Mouse (Mus musculus) frontal cortex, postnatal 10 days (tissue): ENCODE data around the gene Ralgps1.
"Not testable (repeated sequence)": the region's sequence is repeated elsewhere in the genome, so short reads cannot be mapped to it uniquely, and the experiment has no call there.

ENCODE experiments used
- DNase-seq, 2 experiments: peaks; one replicate each; pipeline ENCODE4 v3.0.0; 2022; ENCODE audit warnings: low spot score in 2 of 2, mixed read lengths in 1 of 2

The Ralgps1 gene

DNA sequence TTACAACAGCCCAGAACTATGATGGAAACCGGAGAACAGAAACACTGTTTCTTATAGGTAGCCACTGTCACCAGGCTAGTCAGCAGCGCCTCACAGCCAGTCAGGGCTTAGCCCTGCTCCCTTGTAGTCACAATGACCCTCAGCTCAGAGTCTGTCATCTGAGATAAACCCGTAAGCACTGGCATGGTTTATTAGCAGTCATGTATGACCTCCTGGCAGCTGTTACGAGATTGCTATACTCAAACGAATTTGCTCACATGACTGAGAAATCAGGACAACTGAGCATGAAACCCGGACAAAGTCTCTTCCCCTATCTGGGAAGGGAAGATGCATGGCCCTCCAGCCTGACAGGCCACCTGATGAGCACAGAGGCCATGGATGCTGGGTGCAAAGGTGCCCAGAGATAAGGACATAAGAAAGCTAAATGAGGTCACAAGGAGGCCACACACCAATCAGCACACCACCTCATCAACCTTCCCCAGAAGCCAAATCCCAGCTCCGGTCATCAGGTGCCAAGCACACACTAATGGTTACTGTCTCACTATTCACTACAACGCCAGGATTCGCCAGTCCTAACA, 10.1 kb downstream of the Ralgps1 start:
- DNase-seq, result no peak

DNA sequence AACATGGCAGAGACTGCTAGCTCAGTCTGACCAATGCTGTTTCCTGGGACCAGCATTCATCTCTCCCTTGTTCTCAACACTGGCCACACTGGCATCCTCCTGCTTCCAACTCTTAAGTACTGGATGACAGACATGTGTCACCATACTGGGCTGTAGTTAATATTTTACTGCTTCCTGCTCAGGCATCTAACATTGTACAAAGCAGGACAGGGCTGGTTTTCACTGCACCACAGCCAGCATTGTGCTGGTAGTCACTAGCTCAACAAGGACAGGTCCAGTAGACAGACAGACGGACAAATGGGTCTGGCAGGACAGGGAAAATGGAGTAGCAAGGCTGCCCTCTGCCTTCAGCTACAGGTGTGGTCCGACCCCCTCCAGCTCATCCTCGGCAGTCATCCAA, 10.7 kb downstream of the Ralgps1 start:
- DNase-seq, result no peak

DNA sequence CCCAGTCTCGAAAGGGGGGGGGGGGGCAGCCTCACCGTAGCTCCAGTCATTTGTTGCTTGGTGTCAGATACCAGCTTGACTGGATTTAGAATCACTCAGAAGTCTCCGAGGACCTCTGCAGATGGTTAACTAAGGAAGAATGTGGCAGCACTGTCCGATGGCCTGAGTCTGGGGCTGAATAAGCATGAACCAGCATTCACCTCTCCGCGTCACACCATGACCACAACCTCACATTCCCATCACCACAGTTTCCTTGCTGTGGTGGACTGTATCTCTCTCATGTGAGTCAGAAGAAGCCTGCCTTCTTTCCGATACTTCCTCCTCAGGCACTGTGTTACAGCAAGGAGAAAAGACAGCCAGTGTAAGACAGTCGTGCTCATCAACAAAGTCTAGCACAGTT, 12.1 kb downstream of the Ralgps1 start:
- no peak for DNase-seq

DNA sequence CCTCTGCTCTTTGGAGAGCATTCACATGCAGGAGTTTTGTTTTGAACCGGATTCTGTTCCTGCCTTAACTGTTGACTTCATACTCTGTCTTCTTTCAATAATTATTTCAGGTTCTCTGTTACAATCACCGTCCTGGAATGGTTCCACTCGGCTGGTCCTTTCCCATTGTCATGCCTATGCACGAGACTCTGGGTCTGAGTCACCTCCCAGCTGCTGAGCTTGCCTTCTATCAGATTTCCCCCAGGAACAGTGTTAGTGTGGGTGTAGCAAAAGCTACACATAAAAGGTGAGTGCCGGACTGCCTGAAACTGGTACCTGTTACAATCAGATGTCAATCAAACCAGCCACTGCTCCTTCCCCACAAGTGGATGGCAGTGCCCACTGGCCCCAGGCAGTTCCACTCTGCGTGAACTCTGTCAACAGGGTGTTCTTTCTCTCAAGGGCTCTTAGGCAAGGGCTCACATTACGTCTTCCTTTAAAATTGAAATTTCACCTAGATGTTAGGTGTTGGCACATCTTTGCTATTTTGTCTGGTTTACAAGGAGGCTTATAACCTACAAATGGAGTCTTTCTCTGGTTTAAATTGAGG, 13.9 kb downstream of the Ralgps1 start:
- DNase-seq, result no peak

DNA sequence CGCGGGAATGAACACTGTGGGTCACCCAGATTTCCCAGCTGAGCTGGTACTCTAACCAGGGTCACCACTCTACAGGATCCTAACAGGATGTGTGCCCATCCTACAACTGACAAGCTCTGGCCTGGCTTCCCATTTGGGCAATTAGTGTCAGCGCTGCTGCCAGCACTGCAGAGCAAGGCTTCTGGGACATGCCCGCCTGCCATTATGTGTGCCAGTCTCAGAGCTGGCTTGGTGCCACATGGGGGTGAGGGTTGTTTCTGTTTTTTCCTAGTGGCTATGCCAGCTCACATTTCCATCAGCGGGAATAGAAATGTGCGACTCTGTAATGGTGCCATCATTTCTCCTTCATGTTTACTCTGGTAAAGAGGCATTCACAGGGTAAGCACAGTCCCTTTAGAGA, 15.7 kb downstream of the Ralgps1 start:
- peak; percentile 83 for DNase-seq

DNA sequence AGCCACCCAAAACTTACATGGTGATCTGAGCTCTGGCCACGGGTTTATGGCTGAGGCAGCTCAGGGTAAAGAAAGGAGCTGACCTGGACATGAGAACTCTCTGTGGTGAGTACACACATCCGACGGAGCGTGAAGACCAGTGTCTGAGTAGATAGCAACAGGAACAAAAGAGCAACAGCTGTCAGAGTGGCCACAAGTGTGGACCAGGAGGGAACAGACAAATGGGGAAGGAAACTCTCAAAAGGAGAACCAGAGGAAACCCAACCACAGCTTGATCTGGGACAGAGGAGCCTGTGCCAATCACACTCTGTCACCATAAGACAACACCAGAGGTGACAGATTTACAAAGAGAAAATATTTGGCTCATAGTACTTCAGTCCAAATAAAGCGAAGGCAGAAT, 17.9 kb downstream of the Ralgps1 start:
- DNase-seq, result no peak

DNA sequence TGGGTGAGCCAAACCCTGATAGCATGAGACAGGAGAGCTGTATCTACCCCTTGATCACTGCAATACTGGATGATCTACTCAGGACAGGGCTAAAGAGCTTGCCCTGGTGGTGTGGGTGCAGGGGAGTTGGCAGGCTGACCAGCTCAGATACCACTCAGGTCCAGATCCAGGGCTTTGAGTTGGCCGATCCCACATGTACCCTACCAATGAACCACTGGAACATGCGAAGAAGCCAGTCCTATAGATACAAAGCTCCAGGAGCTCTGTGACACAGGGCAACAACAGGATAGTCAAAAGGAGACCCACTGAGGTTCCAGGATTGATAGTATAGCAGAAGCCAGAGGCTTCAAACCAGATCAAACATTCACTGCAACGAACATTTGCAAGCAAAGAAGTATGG, 19.8 kb downstream of the Ralgps1 start:
- DNase-seq, result no peak

DNA sequence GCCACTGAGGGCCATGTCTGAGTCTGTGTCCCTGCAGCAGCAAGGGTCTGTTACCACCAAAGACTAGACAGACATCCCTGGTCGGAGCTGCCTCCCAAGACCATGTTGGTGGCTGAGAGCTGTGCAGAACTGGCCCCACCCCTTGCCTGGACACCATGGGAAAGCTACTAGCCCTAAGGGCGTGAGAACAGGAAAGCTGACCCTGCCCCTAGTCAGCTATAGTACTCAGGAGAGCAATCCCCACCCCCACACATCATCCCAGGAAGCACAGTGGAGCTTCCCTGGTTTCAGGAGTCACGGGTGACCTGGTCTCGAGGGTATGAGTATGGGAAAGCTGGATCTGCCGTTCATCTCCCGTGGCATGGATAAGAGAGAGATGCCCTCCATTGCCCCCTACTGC, 20.4 kb downstream of the Ralgps1 start:
- no peak for DNase-seq

DNA sequence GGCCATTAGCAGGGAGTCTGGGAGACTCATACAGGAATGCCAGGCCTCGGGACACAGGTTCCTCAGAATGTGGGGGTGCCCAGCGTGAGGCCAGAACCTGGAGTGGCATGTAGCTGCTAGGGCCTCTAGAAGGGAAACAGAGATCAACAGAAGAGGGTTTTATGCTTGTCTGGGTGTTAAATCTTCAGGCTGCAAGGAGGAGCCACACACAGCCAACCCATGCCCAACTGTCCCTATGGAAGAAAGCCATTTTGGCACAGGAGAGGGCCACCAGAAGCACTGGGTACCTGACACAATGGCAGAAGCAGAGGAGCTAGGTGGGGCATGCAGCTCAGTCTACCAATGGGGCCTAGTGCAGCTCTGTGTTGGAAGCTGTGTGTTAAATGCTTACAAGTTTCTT, 21.7 kb downstream of the Ralgps1 start:
- DNase-seq, result no peak

GRCm38 (mm10) chr2:33349081-33349480, 22.2 kb downstream of the Ralgps1 start:
- DNase-seq, result peak in 1 of 2 experiments; percentile 74

DNA sequence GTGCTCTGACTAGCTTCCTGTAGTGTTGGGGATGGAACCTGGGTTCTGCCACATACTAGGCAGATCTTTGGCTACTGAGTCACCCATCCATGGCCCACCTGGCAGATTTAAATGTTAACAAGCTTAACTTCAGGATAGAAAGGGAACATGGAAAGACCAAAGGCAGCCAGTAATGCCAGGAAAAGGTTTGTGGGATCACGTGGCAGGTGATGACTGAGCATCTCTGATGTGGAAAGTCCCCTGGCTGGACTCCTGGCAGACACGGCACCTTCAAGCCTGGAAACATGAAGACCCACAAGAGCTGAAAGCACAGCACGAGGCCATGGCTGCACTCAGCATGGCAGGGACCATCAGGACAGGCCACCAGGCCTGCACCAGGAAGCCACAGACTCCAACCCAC, 23.0 kb downstream of the Ralgps1 start:
- no peak for DNase-seq

- DNase-seq, result no peak
These were observed 23.7 kb downstream of the Ralgps1 start for GRCm38 (mm10) chr2:33347607-33348006.

DNA sequence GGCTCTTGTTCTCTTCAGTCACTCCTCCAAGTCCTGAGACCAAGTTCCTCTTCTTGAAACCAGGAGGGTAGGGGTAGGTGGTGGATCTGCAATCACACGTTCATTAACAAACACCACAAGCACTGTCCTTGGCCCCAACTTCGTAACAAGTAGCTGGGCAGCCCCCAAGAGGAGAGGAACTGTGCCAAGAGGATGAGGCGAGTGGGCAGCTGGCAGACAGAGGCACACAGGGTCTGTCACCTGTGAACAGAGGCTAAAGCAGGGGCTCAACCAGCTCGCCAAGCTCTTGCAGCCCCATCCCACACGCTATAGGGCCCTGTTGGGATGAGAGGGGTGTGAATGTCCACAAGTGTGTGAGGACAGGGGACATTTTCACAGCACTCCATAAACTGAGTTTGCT, 24.5 kb downstream of the Ralgps1 start:
- no peak for DNase-seq

DNA sequence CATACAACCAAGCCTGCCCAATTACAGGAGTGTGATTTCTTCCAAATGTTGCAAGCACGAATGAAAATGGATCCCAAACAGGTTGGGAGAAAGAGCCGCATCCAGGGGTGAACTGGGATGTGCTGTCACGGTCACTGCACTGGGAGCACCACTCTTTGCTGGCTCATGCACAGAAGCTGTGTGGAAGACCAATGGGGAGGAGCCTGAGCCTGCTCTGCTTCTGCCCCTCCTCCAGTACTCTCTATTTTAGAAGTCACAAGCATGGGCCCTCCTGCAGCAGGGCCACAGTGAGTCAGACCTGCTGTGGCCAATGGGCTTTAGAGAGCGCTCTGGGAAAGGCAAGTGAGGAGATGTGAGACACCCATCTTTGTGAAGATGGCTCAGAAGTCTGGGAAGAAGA, 25.3 kb downstream of the Ralgps1 start:
- no peak for DNase-seq

DNA sequence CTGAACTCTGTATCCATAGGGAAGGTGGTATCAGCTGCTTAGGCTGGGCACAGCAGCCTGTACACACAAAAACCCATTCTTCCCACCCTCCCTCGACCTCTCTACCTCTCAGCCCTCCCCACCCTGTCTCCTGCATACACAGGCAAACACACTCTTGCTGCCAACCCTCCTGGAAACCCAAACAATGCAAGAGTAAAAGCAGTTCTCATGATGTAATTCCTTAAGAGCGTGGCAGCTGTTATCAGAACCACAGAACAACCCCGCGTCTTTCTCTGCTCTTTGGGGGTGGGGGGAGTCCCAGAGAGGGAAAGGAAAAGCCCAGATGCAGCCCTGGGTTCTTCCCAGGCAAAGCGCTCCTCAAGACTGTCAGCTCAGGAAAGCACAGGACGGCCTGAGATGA, 25.8 kb downstream of the Ralgps1 start:
- no peak for DNase-seq

GRCm38 (mm10) chr2:33343413-33343812, 27.9 kb downstream of the Ralgps1 start:
- no peak for DNase-seq

DNA sequence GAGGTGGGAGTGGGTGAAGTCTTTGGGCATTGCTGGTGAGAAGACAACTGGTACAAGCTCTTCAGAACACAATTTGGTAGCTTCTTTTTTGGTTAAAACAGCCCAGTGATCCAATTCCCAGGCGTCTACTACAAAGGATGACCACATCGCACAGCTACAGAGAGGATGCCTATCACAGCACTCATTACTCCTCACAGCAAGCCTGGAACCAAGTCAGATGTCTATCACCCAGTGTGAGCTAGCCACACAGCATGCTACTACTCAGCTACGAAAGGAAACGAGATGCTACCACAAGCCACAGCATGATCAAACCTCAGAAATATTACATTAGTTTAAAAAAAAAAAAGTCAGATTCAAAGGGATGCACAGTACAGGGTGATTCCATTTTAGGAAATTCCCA, 29.1 kb downstream of the Ralgps1 start:
- no peak for DNase-seq

DNA sequence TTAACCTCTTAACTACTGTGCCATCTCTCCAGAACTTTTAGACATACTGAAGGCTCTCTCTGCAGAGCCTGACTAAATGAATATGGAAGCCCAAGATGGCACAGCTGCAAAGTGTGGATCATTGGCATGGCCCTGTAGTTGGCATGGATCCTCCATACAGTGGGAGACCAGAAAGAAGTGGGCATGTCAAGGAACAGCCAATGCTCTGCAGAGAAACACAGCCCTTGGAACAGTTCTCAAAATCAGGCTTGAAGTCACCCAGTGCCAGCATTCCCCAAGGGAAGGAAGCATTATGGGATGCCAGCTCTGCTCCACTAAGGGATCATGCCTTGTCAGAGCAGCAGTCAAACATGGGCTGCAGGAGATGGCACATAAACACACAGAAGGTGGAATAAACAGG, 35.5 kb downstream of the Ralgps1 start:
- no peak for DNase-seq

DNA sequence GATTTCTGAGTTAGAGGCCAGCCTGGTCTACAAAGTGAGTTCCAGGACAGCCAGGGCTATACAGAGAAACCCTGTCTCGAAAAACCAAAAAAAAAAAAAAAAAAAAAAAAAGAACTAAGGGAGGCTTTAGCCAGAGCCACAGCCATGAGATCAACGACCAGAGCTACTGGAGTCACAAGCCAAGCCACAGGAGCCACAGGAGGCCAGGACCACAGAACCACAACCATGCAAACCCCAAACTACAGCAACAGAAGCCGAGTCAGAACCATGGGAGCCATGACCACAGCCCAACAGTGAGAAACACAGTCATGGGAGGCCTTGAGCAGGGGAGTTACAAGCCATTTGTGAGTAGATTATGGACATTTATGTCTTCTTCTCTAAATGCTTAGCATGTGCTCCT, 41.7 kb downstream of the Ralgps1 start:
- DNase-seq, result no peak

DNA sequence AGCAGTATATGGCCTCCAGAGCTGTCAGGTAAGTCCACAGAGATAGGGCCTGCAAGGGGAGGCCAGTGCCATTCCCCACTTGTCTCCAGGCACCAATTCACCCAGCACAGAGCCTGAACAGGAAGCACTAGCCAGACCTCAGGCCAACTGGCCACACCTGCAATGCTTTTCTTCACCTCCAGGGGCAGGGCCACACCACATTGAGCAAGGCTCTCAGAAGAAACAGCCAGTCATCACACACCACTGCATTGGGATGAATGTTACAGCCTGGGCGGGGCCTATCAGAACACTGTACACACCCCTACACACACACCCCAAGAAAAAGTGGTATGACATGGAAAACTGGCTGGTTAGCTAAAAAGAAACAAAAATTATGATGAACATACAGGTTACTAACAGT, 42.3 kb downstream of the Ralgps1 start:
- no peak for DNase-seq

- DNase-seq, result no peak
These were observed 45.9 kb downstream of the Ralgps1 start for GRCm38 (mm10) chr2:33325359-33325758.

DNA sequence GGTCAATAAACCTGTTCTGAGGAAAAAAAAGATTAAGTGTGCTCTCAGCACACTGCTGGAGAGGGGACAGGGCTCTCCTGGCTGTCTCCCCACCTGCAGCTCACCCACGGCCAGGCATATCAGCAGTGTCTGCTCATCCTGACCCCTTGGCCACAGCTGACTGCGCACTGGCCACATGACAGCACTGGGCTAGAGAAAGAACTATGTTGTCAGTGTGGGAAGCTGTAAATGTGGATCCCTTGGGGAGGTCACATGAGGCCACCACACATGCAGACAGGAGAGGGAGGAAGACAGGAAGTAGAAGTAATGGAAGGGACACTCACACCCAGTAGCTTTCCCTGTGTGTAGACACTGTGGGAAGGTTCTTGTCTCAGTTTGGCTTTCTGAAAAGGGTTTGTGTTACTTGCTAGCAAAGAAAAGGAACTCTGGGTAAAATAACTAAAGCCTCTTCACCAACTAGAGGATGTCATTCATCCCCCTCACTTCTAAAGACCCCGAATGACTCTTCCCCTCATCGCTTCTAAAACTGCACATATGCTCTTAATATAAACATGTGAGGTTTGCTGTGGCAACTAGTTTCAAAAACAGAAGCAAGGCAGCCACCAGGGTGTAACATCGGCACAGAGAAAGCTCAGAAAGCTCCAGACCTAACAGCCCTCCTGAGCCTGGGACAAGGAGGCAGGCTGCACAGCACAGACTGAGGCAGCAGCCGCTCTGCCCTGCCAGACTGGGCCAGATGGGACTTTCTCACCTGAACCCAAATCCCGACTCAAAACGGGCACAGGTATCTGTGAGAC, 47.3 kb downstream of the Ralgps1 start:
- no peak for DNase-seq

DNA sequence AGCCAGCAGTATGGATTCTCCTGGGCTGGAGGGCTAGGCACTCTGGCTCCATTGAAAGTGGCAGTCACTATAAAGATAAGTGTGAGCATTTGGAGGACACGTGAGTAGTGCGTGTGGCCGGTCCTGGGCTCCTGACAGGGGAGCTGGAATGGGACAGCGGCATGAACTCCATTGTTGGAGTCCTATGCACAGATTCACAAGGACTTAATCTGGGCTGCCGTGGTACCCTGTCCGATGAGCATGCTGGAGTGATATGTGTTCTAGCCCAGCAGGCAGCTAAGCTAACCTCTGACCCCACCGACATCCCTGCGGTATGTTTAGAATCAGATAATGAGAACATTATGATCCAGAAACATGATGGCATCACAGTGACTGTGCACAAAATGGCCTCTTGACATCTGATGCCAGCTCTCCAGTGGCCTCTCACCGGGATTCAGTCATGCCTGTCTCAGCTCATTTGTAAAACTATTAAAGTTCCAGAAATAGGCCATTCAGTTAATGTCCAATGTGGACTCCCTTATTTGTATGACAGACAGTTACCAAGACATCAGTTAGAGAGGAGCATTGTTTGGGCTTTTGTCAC, 48.2 kb downstream of the Ralgps1 start:
- not testable (repeated sequence) for DNase-seq
